Mouse (Mus musculus): ENCODE results near the gene Fgf12.

Gene Fgf12

DNA sequence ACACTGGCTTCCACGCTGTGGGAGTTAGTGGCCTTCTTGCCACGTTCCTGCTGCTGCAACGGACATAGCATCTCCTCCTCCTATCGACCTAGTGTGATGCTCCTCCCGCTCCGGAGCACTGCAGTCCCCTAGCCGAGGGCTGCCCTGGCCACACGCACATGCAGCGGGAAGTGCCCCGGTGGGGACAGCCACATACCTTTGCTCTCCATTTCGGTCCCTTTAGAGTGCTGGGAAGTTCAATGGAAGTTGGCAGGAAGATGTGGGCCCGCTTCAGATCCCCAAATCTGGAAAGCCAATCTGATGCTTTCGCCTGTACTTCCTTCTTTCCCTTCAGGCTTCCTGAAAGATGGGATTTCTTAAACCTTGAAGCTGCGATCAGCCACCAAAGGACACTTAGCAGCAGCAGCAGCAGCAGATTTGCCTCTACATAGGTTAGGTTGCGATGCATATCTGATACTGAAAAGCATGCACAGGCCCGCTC is at the start of gene Fgf12:
Gene Fgf12, minus strand, starts transcription at position 431 of the 481 bp plus-strand sequence.
- peak; percentile 75 to 79 for DNase-seq

DNA sequence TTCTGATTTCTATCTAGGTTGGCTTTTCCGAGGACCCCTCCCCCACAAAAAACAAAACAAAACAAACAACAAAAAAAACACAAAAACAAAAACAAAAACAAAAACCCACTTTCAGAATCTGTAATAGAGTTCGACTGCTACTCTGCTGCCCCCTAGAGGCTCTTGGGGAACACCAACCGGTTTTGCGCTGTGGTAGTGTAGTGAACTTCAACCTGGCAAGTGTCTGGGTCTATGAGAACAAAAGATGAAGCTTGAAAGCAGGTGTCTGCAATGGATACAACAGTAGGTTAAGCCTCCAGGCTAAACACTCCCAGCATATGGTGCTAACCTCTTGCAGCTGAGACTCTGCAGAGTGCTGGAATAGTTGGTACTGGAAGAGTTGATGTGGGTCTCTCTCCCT is 40.2 kb upstream of the Fgf12 start:
- DNase-seq, result peak; percentile 52 to 77

DNA sequence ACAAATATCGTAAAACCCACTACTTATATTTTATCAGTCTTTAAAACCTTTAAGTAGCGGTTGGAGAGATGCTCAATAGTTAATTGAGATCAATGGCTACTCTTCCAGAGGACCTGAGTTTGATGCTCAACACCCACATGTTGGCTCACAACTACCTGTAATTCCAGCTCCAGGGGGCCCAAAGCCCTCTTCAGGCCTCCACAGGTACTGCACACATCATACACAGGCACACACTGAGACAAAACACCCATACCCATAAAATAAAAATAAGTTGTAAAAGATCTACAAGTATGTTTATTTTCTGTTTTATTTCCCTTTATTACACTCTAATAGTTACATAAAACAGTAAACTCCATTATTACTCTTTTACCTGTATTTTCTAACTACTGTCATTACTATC is 17.4 kb upstream of the Fgf12 start:
- no peak for DNase-seq

GRCm38 (mm10) chr16:28761417-28761976 is 8.6 kb upstream of the Fgf12 start:
- peak; percentile 67 to 80 for DNase-seq

DNA sequence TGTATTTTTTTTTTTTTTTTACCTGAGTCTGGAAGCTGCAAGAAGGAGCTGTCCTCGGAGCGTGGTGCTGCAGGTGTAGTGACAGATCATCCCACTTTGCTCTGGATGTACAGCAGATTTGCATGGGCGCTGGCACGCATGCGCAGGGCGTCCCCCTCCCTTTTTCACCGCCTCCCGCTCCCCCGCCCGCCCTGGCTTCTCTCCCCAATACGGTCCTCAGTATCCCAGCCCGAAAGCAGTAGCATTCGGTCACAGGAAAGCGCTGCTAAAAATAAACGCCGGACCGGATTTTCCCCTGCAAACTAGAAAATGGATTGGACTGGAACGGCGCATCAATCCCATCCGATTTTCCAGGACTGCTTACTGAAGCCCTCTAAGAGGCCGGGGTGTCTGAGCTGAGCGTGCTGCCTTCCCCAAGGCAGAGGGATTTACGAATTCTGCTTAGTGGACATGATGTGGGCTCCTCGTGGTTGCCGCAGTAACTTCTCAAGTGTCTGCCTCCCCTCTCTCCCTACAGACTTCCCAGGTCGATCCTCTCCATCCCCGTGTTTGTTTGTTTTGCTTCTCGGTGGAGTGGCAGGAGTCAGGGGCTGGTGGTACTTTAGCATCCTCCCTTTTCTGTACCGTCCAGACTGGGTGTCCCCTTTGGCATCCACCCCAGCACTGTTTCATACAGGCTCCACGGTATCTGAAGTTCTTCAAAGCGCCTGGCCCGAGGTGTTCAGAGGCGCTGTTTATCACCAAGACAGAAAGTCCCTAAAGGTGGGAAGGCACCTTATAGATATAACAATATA is 453 bp upstream of the Fgf12 start:
- peak; percentile 93 to 98 for DNase-seq

DNA sequence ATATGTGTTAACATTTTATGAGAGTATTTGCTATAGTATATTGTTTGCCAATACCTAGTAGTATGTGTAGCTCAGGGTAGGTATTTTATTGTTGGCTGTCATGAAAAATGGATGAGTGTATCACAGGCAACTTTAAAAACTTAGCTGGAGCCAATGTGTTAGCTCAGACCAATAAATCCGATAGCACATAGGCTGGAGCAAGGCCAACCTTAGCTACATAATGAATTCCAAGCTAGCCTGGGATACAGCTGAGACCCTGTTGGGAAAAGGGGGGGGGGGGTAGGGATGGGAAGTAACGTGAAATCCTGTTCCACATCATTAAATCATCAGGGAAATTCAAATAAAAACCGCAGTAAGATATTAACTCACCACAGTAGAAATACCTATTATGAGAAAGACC is 18.4 kb downstream of the Fgf12 start:
- DNase-seq, result no peak

DNA sequence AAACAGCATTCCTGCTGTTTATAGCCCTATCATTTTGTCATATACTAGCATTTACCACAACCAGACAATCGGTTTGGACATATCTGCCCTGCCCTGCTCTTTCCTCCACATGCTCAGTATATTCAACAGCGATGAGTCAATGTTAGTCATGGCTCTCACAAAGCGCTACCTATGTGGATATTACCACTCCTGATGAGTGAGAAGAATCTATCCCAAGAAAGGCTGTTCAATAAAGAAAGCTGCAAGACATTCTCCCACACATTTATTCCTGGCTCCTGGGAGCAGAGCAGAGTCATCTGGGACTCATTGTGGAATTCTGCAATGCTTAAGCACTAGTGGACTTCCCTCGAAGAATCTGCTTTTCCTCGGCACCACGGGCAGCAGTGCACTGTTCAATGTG is 26.1 kb downstream of the Fgf12 start:
- no peak for DNase-seq

GRCm38 (mm10) chr16:28706623-28707022 is 46.2 kb downstream of the Fgf12 start:
- no peak for DNase-seq

DNA sequence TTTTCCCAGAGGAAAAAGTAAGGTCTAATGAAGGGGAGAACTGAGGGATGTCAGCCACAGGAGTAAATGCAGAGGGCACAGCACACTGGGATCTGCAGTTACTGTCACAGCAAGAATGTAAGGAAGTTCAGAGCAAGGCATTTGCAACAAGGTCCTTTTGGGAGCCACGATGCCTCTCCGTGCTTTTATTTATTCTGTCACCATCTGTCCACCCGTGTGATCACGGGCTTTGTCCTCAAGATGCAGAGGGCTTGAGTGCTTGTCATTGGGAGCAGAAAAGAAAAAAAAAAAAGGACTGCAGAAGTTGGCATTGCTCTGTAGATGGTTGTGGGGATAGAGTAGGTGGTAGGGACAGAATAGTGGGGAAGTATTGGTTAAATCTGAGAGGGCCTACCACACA is 52.5 kb downstream of the Fgf12 start:
- DNase-seq, result peak in 1 of 2 experiments; percentile 34

DNA sequence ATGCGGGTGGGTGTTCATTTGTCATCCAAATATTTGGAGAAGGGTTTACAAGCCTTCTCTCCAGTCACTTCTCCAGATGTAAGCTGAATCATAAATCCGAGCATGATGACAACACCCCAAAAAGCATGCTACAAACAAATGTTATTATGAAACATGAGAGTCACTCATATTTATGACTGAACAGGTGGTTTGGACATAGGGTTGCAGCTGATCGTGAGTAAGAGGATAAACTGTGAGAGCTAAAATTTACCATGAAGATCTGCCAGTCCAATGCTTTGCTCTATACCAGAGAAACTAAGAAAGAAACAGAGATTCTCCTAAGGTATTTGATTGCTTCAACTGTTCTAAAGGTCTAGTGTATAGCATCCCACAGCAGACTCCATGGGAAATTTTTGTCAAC is 56.0 kb downstream of the Fgf12 start:
- no peak for DNase-seq

DNA sequence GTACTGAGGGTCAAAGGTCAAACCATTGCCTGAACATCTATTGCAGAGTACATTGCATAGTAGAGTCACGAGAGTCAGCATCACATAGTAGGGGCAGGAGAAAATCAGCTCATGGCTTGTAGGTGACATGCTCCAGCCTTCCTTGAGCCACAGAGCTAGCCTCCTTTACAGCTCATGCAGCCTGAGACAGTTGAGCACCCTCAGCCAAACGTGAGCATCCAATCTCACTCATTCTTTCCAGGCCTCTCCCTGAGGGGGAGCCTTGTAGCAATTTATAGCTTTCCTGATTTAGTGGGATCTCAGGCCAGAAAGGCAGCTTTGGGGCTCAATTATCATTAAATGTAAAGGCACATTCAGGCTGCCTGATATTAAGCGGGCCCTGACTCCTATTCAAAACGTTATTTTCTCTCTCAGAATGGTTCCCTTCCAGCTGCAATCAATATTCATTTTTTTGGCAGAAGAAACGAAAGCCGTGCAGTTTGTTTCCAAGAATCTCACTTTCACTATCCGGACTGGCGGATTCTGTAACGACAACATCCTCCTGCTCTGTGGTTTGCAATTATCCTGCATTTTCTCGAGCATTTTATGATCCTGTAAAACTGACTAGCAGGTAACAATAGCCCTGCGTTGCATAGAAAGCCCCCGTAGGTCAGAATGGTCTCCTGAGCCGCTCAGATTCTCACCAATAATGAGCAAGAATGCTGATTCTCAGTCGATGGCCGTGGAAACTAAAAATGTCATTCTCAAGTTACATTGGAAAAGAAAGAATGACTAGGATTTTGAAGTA is 58.6 kb downstream of the Fgf12 start:
- no peak for DNase-seq

DNA sequence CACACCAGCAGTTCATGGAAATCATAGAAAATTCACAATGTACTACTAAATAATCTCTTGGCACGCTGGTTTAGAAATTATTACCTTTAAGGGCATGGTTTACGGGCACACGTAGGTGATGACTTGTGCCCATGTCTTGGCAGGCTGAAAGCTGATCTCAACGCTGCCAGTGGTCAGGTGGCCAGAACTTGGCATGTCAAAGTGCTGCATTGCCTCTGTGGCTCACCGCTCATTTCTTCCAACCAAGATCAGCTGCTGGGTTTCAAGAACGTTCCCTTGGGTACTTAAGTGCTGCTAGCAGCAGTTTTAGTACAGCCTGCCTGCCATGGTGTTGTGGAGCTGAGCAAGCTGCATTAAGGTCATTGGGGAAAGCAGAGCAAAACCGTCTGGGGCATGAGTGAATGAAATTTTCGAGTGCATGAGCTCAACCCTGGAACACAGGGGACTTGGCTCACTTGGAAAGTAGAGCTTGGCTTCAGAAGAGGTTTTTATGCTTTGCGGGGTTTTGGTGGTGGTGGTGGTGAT is 63.9 kb downstream of the Fgf12 start:
- DNase-seq, result peak; percentile 53 to 60

DNA sequence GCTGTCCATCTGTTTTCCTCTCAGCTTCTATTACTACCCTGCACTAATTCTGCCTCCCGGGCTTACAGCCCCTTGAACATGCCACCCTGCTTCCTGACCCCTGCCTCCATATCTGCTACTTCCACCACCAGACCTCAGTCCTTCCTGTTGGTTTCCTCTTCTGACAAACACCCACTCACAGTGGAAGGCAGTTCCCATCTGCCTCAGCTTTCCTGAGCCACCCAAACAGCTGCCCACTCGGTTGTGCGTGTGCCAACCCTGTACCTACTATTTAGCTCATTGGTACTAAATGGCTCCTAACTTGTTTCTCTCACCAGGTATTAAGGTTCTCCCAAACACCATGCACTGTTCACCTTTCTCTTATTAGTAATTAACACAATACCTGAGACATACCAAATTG is 71.2 kb downstream of the Fgf12 start:
- DNase-seq, result no peak

- DNase-seq, result peak in 1 of 2 experiments; percentile 18
These were observed 84.0 kb downstream of the Fgf12 start for GRCm38 (mm10) chr16:28668815-28669347.

GRCm38 (mm10) chr16:28652640-28653039 is 100.2 kb downstream of the Fgf12 start:
- DNase-seq, result peak; percentile 66 to 74

- DNase-seq, result peak in 1 of 2 experiments; percentile 46
These were observed 102.3 kb downstream of the Fgf12 start for GRCm38 (mm10) chr16:28650589-28650988.

DNA sequence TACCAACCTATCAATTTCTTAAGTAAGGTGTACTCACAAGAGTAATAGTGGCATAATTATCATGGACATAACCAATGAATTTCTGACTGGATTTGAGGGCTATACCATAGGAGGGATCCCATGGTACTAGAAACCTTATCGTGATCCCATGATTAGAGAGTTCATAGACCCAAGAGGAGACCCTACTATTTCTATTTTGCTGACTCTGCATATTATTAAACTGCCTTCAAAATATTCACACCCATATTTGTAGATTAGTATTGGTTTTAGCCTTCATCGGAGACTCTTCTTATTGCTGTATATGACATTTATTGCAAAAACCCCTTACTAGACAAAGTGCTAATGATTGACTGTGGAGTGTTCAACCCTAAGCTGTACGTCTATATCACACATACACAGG is 107.8 kb downstream of the Fgf12 start:
- DNase-seq, result no peak

GRCm38 (mm10) chr16:28631721-28632120 is 121.1 kb downstream of the Fgf12 start:
- no peak for DNase-seq

DNA sequence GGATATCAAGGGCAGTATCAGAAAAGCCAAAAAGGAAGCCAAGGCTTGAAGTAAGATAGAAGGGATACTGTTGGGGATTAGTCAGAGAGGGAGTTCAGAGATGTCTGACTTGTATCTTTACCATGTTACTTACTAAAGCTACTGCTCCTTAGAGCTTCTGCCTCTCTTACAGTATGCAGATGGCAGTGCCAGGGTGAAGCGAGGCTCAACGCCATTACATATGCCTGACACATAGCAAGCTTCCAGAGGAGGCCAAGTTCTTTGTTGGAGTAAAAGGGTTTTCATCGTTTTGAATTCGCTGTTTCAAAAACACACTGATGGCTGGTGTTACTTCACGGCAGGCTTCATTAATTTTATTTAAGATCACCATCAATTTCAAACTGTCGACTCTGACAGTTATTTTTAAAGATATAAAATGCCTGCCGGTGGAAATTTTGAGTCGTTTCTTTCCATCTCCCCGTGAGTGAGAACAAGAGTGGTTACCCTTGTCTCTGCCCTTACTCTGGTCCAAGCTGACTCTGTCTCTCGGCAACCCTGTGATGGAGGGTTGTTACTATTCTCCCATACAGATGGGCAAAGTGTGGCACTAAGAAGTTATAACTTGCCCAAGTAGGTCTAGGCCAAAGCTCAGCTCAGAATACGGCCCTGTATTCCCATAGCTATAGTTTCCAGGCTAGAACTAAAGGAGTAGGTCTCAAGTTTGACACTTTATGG is 121.9 kb downstream of the Fgf12 start:
- no peak for DNase-seq

GRCm38 (mm10) chr16:28626259-28626658 is 126.6 kb downstream of the Fgf12 start:
- DNase-seq, result no peak

DNA sequence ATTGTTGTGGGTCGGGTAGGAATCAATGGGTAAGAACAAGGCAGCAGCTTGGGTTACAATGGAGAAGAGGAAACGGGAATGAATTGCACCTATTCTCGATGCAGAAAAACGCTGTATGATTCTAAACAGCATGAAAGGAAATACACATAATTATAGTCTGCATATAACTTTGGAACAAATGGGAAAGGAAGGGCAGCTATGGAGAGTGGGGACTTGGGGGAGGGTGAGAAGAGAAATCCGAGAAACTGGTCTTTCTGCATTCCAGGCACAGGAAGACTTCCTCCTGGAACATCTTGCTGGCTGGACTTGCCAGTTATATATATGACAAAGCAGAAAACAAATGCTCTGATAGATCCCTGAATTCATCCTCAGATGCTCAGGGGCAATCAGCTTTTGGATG is 127.2 kb downstream of the Fgf12 start:
- DNase-seq, result no peak

GRCm38 (mm10) chr16:28614412-28614811 is 138.5 kb downstream of the Fgf12 start:
- DNase-seq, result no peak

Data from cerebellum, postnatal 25 days (tissue).